Mouse (Mus musculus): ENCODE data around the gene Gpalpp1.

- TF ChIP-seq POLR2A (IDR thresholded peaks at IDR 0.05; ENCODE audit: borderline replicate concordance, extremely low read depth, low read depth, low read length) (no peak), CTCF (IDR thresholded peaks at IDR 0.05; ENCODE audit: insufficient read depth, low read length) (no peak)
Observed at GRCm38 (mm10) chr14:76145868-76146267, 35.3 kb upstream of the Gpalpp1 start.

Measured in lung, adult 2 months (tissue).